Mouse (Mus musculus) naive thymus-derived CD4-positive, alpha-beta T cell, adult 2 months (primary cell): ENCODE results near the gene Tulp1.
"Not testable (repeated sequence)": the region's sequence is repeated elsewhere in the genome, so short reads cannot be mapped to it uniquely, and the experiment has no call there.

Source experiments
- DNase-seq: peaks from one replicate; pipeline ENCODE4 v3.0.0-alpha.2; 2011; ENCODE audit warnings: low read depth

The Tulp1 gene

DNA sequence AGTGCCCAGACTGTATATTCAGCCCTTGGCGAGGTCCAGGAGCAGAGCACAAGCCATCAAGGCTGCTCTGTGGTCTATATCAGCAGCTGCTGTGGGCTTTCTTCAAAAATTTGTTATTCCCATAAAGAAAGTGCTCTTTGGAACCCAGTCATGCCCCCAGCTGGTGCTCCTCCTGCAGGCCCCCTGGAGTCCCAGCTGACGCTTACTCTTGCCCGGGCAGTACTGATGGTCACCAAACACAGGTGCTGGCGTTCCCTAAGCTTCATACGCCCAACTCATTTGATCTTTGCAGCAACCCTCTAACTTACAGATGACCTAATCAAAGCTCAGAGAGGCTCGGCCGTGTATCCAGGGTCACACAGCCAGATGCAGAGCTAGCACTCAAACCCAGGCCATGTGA, 27.5 kb downstream of the Tulp1 start:
- no peak for DNase-seq

DNA sequence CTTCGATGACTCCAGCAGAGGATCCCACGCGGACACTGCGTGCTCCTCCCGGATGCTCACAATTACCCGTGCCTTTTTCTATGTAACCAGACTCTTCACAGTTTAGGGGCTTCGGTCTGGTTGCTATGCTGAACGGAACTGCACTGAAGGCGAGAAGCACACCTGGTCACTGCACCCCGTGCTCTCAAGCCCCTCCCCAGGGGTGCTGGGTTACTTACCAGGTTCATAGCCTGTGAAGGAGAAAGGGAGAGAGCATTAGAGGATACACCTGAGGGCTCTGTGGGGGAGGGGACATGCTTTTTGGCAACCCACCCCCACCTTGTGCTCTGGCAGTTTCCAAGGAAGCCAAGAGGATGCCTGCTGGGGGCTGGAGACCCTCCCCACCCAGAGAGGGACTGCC, 29.8 kb downstream of the Tulp1 start:
- DNase-seq, result no peak

DNA sequence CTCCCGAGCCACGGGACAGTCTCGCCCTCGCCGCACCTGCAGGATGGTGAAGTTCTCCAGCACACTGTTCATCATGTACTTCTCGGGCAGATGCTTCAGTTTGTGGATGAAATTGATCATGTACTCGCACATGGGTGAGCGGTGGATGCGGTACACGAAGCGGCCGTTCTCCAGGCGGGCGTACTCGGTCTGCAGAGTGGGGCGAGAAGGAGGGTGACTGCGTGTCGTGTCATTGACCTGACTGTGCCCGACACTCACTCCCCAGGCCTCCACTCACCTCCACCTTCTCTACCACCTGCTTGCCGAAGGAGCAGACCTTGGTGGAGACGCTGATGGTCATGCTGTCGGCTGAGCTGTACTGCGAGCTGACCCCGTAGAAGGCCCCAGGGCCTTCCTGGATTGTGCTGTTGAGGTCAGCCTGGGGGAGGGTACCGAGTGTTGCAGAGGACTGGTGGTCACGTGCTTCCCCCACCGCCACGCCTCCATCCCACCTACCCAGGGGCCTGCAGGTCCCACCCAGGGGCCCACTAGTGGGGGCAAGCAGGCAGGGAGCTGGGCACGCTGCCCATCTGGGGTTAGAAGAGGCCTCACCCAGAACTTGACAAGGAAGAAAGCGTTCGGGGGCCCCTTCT, 32.0 kb downstream of the Tulp1 start:
- DNase-seq, result no peak

DNA sequence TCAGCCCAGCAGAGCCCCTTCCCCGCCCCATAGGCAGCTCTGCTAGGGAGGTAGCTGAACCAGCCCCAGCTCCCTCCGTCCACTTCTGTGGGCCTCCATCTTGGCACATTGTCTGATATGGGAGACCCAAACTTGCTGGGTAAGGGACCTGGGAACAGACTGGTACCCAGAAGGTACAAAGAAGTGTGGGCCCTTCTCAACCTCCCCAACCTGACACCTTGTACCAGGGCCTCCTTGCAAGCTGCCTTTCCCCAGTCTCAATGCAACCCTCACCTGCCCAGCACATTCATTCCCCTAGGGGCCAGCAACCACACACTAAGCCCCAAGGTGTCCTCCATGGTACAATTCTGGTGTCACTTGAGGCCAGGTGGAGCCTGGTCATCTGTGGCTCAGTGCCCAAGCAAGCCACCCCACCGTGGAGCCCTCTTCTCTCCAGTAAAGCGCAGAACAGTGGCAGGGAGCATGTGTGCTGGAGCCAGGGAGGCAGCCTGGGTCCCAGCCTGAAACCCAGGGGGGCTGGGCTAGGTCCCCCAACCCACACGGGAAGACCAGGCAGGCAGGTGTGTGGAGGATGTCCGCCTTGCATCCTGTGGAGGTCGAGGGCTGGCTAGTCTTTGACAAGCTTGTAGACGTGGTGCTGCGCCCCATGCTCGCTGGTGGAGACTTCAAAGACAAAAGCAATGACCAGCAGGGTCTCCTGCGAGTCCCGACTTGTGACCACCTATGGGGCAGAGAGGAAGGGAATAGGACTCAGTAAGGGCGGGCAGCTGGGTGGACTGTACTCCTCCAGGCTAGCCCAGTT, 32.7 kb downstream of the Tulp1 start:
- no peak for DNase-seq

DNA sequence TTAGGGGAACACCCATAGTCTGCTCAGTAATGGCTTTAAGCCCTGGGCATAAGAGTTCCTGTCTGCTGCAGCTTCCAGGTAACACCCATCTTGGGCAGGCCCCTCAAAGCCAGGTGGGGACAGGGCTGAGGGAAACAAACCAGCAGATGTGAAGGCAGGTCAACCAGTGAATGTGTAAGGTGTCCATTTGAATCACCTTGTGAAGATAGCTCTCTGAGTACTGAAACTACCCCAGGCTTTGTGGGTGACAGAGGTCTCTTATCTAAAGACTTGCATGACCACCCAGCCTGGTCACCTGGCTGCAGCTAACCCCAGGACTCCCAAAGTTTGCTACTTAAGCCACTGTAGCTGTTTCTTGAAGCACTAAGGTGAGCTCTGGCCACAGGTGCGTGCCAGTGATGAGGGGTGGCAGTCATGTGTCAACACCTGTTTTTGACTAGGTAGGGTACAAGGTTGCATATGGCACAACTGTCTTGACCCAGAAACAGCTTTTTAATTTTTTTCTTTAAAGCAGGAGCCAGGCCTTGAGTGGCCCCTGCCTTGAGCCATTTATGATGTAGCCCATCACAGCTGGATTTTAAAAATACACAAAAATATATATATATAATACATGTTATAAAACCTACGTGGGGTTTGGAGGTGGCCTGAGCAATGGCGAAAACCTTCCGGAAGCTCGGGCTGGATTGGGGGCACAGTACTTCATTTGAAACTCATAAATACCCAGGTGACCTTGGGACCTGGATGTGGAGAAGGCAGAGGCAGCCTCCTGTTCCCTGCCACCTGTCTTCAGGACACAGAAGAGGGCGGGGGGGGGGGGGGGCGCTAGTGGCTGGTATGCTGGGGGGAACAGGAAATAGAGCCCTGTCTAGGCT, 33.5 kb downstream of the Tulp1 start:
- no peak for DNase-seq

DNA sequence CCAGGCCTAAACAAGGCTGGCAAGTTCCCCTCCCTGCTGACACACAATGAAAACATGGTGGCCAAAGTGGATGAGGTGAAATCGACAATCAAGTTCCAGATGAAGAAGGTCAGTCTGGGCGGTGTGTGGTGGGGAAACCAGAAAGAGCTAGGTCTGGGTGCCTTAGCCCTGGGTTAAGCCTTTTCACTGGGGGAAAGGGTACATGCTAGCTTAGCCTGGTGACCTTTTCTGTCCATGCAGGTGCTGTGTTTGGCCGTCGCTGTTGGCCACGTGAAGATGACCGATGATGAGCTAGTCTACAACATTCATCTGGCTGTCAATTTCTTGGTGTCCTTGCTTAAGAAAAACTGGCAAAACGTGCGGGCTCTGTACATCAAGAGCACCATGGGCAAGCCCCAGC, 34.4 kb downstream of the Tulp1 start:
- DNase-seq, result not testable (repeated sequence)

DNA sequence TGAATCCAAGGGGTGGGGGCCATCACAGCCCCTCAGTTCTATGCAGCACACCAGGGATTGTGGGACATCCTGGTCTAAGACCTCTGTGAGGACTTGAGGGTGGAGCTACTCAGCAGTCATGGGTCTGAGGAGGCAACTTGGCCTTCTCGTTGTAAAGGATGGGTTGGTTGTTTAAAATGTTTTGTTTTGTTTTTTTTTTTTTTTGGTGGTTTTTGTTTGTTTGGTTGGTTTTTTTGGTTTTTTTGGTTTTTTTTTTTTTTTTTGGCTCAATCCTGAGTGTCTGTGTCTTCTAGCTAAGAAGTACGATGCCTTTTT, 34.8 kb downstream of the Tulp1 start:
- DNase-seq, result peak; percentile 33

DNA sequence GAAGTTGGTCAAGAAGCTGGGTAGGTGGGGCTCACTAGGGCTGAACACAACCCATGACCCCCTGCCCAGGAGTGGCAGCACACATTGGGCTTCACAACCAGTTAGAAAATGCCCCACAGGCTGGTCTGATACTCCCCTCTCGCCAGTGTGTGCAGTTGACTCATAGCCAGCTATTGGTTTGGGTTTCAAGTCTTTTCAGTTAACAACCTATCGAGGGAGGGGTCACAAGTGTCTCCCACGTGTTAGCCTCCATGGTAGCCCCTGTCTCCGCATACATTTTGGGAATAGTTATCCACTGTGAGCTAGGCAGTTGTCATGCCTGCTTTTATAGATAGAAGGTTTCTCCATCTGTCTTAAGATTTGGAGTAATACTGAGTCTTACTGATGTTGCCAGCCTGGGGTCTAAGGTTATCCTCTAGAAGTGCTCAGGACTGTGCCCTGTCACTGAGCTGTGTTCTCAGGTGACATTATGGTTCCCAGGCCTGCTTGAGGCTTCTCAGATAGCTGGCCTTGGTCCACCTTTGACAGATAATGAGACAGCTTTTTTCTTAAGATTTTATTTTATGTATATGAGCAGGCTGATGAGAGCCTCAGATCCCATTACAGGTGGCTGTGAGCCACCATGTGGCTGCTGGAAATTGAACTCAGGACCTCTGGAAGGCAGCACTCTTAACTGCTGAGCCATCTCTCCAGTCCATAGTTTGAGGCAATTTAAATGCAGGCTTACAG, 35.4 kb downstream of the Tulp1 start:
- peak; percentile 39 for DNase-seq

DNA sequence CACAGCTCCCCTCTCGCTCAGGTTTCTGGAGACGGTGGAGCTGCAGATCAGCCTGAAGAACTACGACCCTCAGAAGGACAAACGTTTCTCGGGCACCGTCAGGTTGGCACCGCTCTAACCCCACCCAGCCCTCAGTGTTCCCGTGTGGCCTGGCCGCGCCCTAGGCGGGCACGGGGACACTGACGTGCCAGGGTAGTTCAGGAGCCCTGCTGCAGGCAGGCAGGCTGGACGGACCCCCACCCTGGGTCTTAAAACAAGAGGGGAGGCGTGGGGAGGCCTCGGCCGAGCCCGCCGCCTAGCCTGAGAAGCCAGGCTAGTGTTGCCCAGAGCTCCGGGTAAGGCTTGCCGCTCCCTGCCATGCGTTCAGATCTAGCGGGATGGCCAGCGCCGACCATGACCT, 36.1 kb downstream of the Tulp1 start:
- no peak for DNase-seq

DNA sequence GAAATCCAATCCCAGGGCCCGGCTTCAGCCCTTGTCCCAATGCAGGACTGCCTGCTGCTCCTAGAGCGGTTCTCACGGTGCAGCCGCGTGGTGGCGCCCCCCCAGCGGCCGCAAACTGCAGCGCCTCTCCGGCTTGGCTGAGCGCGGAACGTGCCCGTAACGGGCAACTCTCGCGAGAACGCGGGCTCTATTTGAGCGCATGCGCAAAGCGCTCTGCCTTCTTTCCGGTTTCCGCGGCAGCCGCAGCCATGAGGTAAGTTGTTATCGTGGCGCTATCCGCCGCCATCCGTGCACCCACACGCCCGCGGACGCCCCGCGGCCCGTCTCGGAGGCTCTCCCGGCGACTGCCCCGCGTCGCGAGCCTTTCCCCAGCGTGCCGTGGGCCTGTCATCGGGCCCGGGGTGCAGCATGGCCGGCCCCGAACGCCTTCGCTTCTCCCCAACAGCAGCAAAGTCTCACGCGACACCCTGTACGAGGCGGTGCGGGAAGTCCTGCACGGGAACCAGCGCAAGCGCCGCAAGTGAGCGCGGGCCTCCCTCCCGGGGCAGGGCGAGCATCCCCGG, 36.6 kb downstream of the Tulp1 start, which contains the start of gene Rpl10a:
Gene Rpl10a, plus strand, starts transcription at position 106 of the 563 bp plus-strand sequence.
- DNase-seq, result peak; percentile 99

DNA sequence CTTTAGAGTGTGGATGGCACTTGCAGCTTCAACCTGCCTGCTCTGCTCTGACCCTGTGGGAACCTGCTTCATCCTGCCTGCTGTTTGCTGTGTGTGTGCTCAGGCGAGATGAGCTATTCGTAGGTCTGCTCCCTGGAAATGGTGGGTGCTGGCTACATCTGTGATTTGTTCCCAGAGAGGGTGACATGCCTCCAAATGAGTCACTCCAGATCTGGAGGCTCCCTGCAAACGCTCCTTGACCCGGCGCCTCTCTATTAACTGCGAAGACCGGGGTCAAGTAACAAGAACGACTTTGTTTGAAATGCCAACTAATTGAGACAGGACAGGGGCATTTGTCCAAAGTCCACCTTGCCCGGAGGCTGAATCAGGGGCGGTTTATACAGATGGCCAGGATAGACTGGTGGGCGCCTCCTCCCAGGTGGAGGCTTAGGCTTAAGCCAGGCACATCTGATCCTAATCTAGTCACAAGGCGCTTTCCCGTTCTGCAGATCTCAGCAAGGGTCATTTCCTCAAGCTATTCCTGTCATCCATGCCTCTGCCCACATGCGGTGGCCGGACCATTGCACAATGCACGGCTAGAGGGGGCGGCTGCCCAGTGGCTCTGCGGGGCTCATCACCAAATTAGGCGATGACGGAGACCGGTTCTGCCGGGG, 37.2 kb downstream of the Tulp1 start:
- DNase-seq, result no peak

DNA sequence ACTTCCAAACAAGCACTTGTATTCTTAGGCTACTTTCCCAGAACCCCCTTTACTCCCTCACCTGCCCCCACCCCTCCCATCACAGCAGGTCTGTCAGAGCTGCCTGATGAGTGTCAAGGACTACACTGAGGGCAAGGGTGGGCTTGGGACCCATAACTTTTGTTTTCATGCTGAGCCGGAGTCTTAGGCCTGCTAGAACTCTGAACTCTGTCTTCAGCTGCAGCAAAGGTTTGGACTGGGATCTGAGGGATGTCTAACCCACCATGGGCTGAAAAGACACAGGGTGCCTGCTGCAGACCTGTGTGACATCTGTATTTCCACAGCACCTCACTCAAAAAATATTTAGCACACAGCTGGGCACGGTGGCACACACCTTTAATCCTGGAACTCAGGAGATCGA, 38.1 kb downstream of the Tulp1 start:
- no peak for DNase-seq

DNA sequence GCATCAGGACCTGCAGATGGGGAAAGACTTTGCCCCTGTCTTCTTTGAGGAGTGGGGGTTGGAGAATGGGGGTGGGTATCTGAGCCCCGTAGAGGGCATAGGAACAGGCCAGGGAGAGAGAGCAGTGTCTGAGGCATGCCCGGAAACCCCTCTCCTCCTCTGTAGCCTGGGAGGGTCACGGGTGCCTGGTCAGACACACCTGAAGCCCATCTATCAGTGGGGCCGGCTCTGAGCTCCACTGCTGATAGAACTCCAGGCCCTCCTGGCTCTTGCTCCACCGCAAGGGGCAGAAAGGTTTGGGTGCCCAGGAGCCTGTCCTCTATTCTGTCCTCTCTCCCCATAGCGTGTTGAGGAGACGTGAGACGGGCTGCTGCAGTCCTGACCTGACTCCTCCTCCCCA, 39.3 kb downstream of the Tulp1 start:
- DNase-seq, result no peak

DNA sequence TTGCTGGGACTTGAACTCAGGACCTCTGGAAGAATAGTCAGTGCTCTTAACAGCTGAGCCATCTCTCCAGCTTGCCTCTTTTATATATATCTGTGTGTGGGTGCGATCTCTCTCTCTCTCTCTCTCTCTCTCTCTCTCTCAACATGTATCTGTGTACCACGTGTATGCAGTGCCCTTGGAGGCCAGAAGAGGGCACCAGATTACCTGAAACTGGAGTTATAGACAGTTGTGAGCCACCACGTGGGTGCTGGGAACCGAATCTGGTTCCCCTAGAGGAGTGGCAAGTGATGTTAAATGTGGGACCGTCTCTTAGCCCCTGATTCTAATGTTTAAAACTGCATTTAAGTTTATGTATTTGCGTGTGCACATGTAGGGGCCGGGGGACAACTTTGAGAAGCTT, 40.6 kb downstream of the Tulp1 start:
- DNase-seq, result not testable (repeated sequence)

DNA sequence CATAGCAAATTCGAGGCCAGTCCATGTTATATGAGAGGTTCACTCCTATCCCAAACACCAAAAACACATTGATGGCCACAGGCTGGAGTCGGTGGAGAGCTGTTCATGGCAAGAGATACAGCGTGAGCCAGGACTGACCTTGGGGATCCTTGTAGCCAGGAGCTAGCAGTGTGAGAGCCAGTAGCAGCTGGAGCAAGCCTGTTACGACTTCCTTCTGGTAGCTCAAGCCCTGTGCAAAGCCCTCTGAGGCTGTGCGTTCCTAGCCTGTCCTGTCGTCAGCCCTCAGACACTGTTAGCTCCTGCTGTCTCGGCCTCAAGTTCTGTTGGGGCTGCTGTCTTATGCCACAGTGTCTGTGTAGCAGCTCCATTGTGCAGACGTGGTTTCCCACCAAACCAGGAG, 41.2 kb downstream of the Tulp1 start:
- DNase-seq, result no peak

DNA sequence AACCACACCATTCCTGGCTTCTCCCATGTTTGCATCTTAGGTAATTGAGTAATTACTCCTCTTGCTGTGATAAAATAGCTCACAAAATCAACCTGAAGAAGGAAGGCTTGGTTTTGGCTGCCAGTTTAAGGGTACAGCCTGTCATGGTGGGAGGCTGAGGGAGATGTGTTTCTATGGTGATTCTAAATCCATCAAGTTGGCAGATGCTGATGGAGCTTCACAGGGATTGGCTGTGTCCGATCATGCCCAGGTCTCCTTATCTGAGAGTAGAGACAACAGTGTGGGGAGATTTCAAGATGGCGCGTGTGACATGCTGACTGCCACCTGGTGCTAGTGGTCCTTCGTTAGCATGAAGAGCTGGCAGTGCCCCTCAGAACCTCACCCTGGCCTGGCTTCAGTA, 43.3 kb downstream of the Tulp1 start:
- no peak for DNase-seq

DNA sequence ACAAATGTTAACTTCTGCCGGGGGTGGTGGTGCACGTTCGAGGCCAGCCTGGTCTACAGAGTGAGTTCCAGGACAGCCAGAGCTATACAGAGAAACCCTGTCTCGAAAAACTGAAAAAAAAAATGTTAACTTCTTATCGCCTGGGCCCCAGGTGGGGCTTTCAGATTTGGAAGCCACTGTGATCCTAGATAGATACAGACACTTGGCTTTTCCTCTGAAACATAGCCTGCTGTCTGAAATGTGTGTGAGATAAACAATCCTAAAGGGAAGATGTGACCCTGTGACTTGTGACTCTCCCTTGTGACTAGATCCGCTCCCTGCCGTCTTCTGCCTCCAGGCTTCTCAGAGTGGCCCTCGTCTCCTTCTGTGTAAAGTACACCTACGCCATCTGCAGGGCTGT, 47.3 kb downstream of the Tulp1 start:
- DNase-seq, result no peak

DNA sequence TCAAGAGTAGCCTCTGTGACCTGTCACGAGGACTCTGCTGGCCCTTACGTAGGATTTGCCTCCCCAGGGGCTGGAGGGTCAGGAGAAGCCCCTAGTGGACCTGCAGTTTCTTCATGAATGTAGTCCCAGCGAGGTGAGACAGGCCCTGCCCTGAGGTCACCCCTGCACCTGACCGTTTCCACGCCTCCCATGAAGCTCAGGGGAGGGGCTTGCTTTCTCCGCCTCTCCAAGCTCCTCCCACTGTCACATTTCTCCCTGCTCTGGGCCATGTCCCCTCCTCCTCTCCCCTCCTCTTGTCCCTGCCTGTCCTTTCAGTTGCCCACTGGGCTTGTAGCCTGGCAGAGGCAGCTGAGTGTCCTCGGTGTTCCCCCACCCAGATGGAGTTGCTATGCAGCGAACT, 47.9 kb downstream of the Tulp1 start:
- no peak for DNase-seq

DNA sequence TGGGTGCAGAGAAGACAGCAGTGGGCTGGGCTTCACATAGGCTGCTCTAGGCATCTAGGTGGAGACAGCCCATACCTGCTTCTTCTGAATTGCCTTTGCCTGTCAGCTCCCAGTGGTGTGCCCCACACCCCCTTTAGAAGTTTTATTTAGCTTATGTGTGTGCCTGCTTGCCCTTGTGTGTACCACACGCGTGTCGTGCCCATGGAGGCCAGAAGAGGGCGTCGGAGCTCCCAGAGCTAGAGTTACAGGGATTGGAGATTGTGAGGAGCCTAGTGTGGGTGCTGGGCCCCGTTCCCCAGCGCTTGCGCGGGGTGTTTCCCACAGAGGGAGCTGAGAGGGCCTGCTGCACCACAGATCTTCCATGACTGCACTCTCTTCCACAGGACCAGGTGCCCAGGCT, 48.5 kb downstream of the Tulp1 start:
- no peak for DNase-seq

DNA sequence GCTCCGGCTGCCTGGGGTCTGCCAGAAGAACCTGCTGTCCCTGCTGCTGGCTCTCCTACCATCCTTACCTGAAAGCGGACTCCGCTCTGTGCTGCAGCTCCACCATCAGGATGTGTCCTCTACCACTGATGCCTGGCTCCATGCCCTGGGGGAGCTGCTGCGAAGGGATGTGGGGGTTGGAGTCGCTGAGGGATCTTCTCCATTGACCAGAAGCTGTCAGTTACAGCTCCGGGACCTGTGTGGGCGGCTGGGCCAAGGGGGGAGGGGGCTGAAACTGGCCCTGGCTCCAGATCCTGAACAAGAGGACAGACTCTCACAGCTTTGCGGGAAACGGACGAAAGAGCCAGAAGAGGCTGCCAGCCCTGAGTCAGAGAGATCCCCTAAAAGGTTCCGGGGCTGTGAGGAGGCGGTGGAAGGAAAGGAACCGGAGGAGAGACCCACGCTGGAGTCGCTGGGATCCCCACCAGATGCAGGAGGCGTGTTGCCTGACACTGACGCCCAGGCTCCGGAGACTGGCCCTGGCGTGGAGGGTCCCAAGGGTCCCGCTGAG, 49.3 kb downstream of the Tulp1 start:
- no peak for DNase-seq

DNA sequence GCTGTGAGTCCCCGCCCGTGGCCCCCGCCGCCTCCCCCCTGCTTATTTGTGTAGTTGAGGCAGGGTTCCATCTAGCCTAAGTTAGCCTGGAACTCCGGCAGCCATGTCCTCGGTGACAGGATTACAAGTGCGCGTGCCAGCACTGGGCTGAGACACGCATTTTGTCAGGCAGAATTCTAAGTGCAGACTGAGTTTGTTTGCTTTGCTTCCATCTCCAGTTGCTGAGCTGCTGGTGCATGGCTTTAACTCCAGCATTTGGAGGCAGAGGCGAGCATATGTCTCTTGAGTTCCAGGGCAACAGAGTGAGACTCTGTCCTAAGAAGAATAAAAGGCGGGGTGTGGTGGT, 51.2 kb downstream of the Tulp1 start:
- no peak for DNase-seq
